Mouse (Mus musculus): ENCODE measurements at regions not wholly inside any gene's neighbourhood (a gene's known extent, or its start where the extent isn't known, plus 50 kb on each side); places are given as distances from the start of the nearest gene placed in this dataset.
"Not testable (repeated sequence)": the region's sequence is repeated elsewhere in the genome, so short reads cannot be mapped to it uniquely, and the experiment has no call there.

- peak; percentile 65 to 67 for DNase-seq (ENCODE audit: low spot score in 2 of 2)
Measured at GRCm38 (mm10) chr5:68252671-68253070, 221.0 kb downstream of the Grxcr1 start.

- no peak for DNase-seq (ENCODE audit: low spot score in 2 of 2)
Measured at GRCm38 (mm10) chr5:68253476-68253875, 221.8 kb downstream of the Grxcr1 start.

- no peak for DNase-seq (ENCODE audit: low spot score in 2 of 2)
Measured at GRCm38 (mm10) chr5:68254111-68254510, 222.5 kb downstream of the Grxcr1 start.

GRCm38 (mm10) chr5:68264206-68264605 is 232.6 kb downstream of the Grxcr1 start:
- DNase-seq (ENCODE audit: low spot score in 2 of 2): no peak

- no peak for DNase-seq (ENCODE audit: low spot score in 2 of 2)
Measured at GRCm38 (mm10) chr5:68274271-68274670, 242.6 kb downstream of the Grxcr1 start.

- no peak for DNase-seq (ENCODE audit: low spot score in 2 of 2)
Measured at GRCm38 (mm10) chr5:68275558-68276263, 244.1 kb downstream of the Grxcr1 start.

- DNase-seq (ENCODE audit: low spot score in 2 of 2): not testable (repeated sequence)
Measured at GRCm38 (mm10) chr5:68295774-68296173, 264.1 kb downstream of the Grxcr1 start.

- DNase-seq (ENCODE audit: low spot score in 2 of 2): no peak
Measured at GRCm38 (mm10) chr5:68313187-68313586, 281.6 kb downstream of the Grxcr1 start.

GRCm38 (mm10) chr5:68318979-68319378 is 287.3 kb downstream of the Grxcr1 start:
- DNase-seq (ENCODE audit: low spot score in 2 of 2): no peak

- DNase-seq (ENCODE audit: low spot score in 2 of 2): no peak
Measured at GRCm38 (mm10) chr5:68326998-68327593, 295.5 kb downstream of the Grxcr1 start.

- DNase-seq (ENCODE audit: low spot score in 2 of 2): no peak
Measured at GRCm38 (mm10) chr5:68329311-68329710, 297.7 kb downstream of the Grxcr1 start.

GRCm38 (mm10) chr5:68329828-68330227 is 298.2 kb downstream of the Grxcr1 start:
- no peak for DNase-seq (ENCODE audit: low spot score in 2 of 2)

GRCm38 (mm10) chr5:68350921-68351320 is 319.3 kb downstream of the Grxcr1 start:
- DNase-seq (ENCODE audit: low spot score in 2 of 2): no peak

GRCm38 (mm10) chr5:68351793-68352192 is 320.2 kb downstream of the Grxcr1 start:
- peak; percentile 5 to 17 for DNase-seq (ENCODE audit: low spot score in 2 of 2)

- DNase-seq (ENCODE audit: low spot score in 2 of 2): no peak
Measured at GRCm38 (mm10) chr5:68353211-68353610, 321.6 kb downstream of the Grxcr1 start.

- DNase-seq (ENCODE audit: low spot score in 2 of 2): not testable (repeated sequence)
Measured at GRCm38 (mm10) chr5:68353816-68354215, 322.2 kb downstream of the Grxcr1 start.

GRCm38 (mm10) chr5:68361581-68362211 is 330.1 kb downstream of the Grxcr1 start:
- no peak for DNase-seq (ENCODE audit: low spot score in 2 of 2)

- peak in 1 of 2 experiments; percentile 1 for DNase-seq (ENCODE audit: low spot score in 2 of 2)
Measured at GRCm38 (mm10) chr5:68373082-68373481, 341.4 kb downstream of the Grxcr1 start.

All from frontal cortex, postnatal 36 days (tissue).